Mouse (Mus musculus) spleen, postnatal 10 days (tissue): Measurements from ENCODE around the gene Capn15.
A peak's percentile ranks its signal among the peaks of the same experiment; 100 is the strongest.

Experiments used
- DNase-seq, 2 experiments: peaks; one replicate each; pipeline ENCODE4 v3.0.0; 2021 to 2022; ENCODE audit warnings: low spot score in 2 of 2

Gene Capn15

GRCm38 (mm10) chr17:25985306-25986294, at the start of gene Capn15:
TSS of gene Capn15 (minus strand) at chr17:25985796.
- DNase-seq = peak; percentile 80 to 91

GRCm38 (mm10) chr17:26032037-26032436, 46.4 kb upstream of the Capn15 start:
- DNase-seq = no peak

- no peak for DNase-seq
Observed at GRCm38 (mm10) chr17:26031583-26031982, 46.0 kb upstream of the Capn15 start.

GRCm38 (mm10) chr17:26028261-26028660, 42.7 kb upstream of the Capn15 start:
- DNase-seq = no peak

- DNase-seq = no peak
Observed at GRCm38 (mm10) chr17:26024674-26025073, 39.1 kb upstream of the Capn15 start.

- DNase-seq = no peak
Observed at GRCm38 (mm10) chr17:26023966-26024365, 38.4 kb upstream of the Capn15 start.

GRCm38 (mm10) chr17:26023181-26023580, 37.6 kb upstream of the Capn15 start:
- DNase-seq = no peak

- no peak for DNase-seq
Observed at GRCm38 (mm10) chr17:26021728-26022341, 36.2 kb upstream of the Capn15 start.

- DNase-seq = no peak
Observed at GRCm38 (mm10) chr17:26020848-26021347, 35.3 kb upstream of the Capn15 start.

- DNase-seq = no peak
Observed at GRCm38 (mm10) chr17:26018388-26018787, 32.8 kb upstream of the Capn15 start.

- no peak for DNase-seq
Observed at GRCm38 (mm10) chr17:26017949-26018348, 32.4 kb upstream of the Capn15 start.

GRCm38 (mm10) chr17:26017021-26017420, 31.4 kb upstream of the Capn15 start:
- no peak for DNase-seq

- no peak for DNase-seq
Observed at GRCm38 (mm10) chr17:26013711-26014110, 28.1 kb upstream of the Capn15 start.

- peak; percentile 92 to 93 for DNase-seq
Observed at GRCm38 (mm10) chr17:26011841-26012460, 26.4 kb upstream of the Capn15 start.

GRCm38 (mm10) chr17:26009540-26009939, 23.9 kb upstream of the Capn15 start:
- DNase-seq = peak; percentile 80 to 87

- DNase-seq = no peak
Observed at GRCm38 (mm10) chr17:26008787-26009186, 23.2 kb upstream of the Capn15 start.

GRCm38 (mm10) chr17:26008331-26008730, 22.7 kb upstream of the Capn15 start:
- no peak for DNase-seq

- no peak for DNase-seq
Observed at GRCm38 (mm10) chr17:26007646-26008045, 22.1 kb upstream of the Capn15 start.

GRCm38 (mm10) chr17:26005731-26006450, 20.3 kb upstream of the Capn15 start:
- DNase-seq = no peak

- DNase-seq = no peak
Observed at GRCm38 (mm10) chr17:26004711-26005110, 19.1 kb upstream of the Capn15 start.

- DNase-seq = no peak
Observed at GRCm38 (mm10) chr17:26003864-26004263, 18.3 kb upstream of the Capn15 start.

- no peak for DNase-seq
Observed at GRCm38 (mm10) chr17:25998425-25998824, 12.8 kb upstream of the Capn15 start.
